Mouse (Mus musculus): Measurements from ENCODE around the gene Lce3d. TPM values are rescaled to one million over a fixed set of nuclear protein-coding genes. Genes with fewer than 3 reads are reported as not detected.

The Lce3d gene
- not detected for total RNA-seq (2023)

DNA sequence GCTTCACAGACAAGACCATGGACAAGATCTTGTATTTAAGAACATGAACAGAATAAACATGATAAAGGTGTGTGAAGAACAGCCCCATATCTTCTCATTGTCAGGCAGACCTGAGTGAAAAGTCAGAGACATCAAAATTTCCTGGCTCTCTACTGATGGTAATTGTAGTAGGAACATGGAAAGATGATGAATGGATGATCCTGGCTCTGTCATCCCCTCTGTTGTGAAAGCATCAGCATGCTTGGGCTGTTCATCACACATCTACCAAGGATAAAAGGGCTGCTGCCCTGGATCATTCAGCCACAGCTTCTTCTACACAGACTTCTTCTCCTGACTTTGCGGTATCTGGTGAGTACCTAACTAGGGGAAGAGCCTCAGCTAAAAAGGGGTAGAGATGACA lies at the start of gene Lce3d:
Gene Lce3d, plus strand, starts transcription at position 301 of the 400 bp plus-strand sequence.

DNA sequence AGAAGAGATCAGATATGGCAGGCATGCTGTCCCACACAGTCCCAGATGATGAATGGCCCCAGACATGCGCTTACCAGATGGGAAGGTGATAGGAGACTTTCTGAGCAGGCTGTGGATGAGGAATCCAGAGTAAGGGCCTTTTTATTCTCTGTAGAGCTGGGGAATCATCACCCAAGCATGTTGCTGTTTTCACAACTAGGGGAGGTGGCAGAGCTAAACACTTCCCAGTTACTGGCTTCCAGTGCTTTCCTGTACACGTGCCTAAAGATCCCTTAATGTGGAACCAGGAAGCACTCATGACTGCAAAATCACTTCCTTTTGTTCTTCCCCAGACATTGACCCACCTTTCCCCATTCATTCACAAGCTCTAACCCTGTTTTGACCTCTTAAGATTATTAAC lies 31.1 kb upstream of the Lce3d start, which contains the start of gene Lce3a:
Gene Lce3a, minus strand, starts transcription at position 101 of the 400 bp plus-strand sequence.

DNA sequence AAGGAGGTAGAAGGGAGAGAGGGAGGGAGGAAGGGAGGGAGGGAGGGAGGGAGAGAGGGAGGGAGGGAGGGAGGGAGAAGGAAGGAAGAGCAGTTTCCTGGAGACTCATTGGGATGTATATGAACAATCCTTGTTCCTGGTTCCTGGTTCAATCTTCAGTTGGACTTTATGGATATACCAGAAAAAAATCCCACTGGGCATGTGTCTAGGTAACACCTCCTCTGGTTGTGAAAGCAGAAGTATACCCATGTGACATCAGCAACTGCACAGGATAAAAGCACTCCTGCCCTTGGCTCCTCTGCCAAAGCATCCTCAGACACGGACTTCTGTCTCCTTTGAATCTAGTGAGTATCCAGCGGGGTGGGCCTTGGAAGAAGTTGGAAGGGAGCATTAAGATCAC lies 24.5 kb upstream of the Lce3d start, which contains the start of gene Lce3b:
Gene Lce3b, plus strand, starts transcription at position 301 of the 400 bp plus-strand sequence.

DNA sequence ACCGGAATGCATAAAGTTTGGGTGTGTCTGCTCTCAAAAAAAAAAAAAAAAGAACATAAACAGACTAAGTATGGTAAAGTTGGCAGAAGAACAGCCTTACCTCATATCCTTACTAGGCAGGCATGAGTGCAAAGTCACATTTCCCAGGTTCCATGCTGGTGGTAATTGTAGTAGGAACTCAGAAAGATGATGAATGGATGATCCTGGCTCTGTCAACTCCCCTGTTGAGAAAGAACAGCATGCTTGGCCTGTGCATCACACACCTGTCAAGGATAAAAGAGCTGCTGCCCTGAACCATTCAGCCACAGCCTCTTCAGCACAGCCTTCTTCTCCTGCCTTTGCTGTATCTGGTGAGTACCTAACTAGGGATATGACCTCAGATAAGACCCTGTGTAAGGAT lies 13.0 kb upstream of the Lce3d start, which contains the start of gene Lce3c:
Gene Lce3c, plus strand, starts transcription at position 301 of the 400 bp plus-strand sequence.

DNA sequence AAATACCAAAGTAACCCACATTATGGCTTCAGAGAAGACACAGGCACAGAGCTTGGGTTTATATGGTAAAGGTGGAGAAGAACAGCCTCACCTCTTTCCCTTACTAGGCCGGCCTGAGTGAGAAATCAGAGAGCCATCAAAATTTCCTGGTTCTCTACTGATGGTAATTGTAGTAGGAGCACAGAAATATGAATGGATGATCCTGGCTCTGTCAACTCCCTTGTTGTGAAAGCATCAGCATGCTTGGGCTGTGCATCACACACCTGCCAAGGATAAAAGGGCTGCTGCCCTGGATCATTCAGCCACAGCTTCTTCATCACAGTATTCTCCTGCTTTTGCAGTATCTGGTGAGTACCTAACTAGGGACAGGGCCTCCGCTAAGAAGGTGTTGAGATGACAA lies 9.6 kb downstream of the Lce3d start, which contains the start of gene Lce3e:
Gene Lce3e, plus strand, starts transcription at position 301 of the 400 bp plus-strand sequence.

DNA sequence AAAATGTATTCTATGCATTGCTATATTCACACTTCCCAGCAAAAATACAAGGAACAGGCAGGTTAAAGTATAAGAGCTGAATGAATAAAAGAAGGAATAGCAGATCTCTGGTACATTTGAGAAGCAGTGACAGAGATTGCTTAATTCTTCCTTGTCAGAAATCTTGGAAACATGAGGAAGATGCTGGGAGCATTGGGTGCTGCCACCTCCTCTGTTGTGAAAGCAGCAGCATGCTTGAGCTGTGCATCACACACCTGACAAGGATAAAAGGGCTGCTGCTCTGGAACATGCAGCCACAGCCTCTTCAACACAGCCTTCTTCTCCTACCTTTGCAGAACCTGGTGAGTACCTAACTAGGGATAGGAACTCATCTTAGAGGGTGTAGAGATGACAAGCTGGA lies 34.7 kb downstream of the Lce3d start, which contains the start of gene Lce3f:
Gene Lce3f, plus strand, starts transcription at position 301 of the 400 bp plus-strand sequence.

Other genes with a start within 250 kb of the Lce3d start
- gene Lce1e, start 248.3 kb upstream of the Lce3d start, total RNA-seq (2023), result not detected
- gene Lce1f, start 237.0 kb upstream of the Lce3d start, total RNA-seq (2023), result not detected
- gene Gm38119, start 218.3 kb upstream of the Lce3d start, total RNA-seq (2023), result not detected
- gene Lce1g, start 205.1 kb upstream of the Lce3d start, total RNA-seq (2023), result not detected
- gene Lce1h, start 192.3 kb upstream of the Lce3d start, total RNA-seq (2023), result not detected
- gene Lce1i, start 178.5 kb upstream of the Lce3d start, total RNA-seq (2023), result not detected
- not detected for gene Lce1j, start 166.9 kb upstream of the Lce3d start, total RNA-seq (2023)
- not detected for gene Lce1k, start 149.5 kb upstream of the Lce3d start, total RNA-seq (2023)
- not detected for gene Kprp, start 130.1 kb upstream of the Lce3d start, total RNA-seq (2023)
- gene Lce1l, start 106.1 kb upstream of the Lce3d start, total RNA-seq (2023), result not detected
- not detected for gene 2310050C09Rik, start 87.2 kb upstream of the Lce3d start, total RNA-seq (2023)
- gene Lce3a, start 31.2 kb upstream of the Lce3d start, total RNA-seq (2023), result not detected
- gene Lce3b, start 24.4 kb upstream of the Lce3d start, total RNA-seq (2023), result not detected
- gene Lce3c, start 12.9 kb upstream of the Lce3d start, total RNA-seq (2023), result not detected
- gene Lce3e, start 9.7 kb downstream of the Lce3d start, total RNA-seq (2023), result not detected
- not detected for gene Lce3f, start 34.8 kb downstream of the Lce3d start, total RNA-seq (2023)
- not detected for gene Crct1, start 58.3 kb downstream of the Lce3d start, total RNA-seq (2023)
- not detected for gene Lce1m, start 61.7 kb downstream of the Lce3d start, total RNA-seq (2023)
- gene Gm4858, start 111.4 kb downstream of the Lce3d start, total RNA-seq (2023), result not detected
- not detected for gene Crnn, start 187.4 kb downstream of the Lce3d start, total RNA-seq (2023)
- gene Flg2, start 239.9 kb downstream of the Lce3d start, total RNA-seq (2023), result not detected